Mouse (Mus musculus) E14TG2a.4 (cell line): ENCODE results near the gene Slc46a1.

Source experiments
- CTCF ChIP-seq: conservative IDR thresholded peaks from 2 replicates; pipeline ENCODE4 v1.5.1; 2014; ENCODE audit warnings: low read length
- NANOG ChIP-seq: IDR thresholded peaks from 2 replicates; pipeline ENCODE4 v1.6.1; 2014; ENCODE audit warnings: borderline replicate concordance, low read length, mixed read lengths
- POU5F1 ChIP-seq: IDR thresholded peaks from 2 replicates; pipeline ENCODE4 v1.6.1; 2014; ENCODE audit warnings: low read length, borderline replicate concordance

DNA sequence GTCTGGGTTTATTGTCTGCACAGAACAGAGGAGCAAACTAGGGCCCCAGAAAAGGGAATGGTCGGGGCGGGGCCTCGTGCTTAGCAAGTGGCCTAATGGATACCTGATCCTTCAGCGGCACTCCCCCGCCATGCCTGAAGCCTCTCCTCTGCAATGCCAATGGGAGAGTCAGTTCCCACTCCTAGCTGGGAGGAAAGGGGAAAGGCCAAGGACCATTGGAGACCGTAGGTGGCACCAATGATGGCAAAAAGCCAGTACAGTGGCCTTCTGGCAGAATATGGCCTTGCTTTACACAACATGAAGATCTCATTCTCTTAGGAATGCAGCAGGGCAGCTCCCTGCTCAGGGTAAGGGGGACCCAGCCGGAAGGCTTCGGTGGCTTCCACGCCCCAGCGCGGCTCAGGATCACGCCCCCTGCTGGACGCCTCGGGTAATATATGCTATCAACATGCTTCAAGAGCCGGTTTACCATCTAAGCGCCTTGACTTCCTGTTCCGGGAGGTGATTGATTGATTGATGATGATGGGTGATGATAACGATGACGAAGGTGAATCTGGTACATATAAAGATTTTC is 29.6 kb upstream of the Slc46a1 start:
- TF ChIP-seq CTCF = peak; percentile 78
- no peak for TF ChIP-seq POU5F1
- no peak for TF ChIP-seq NANOG
